Mouse (Mus musculus) megakaryocyte, adult 5-6 weeks (primary cell): ENCODE data around the gene Atrnl1. TPM values are rescaled to one million over a fixed set of nuclear protein-coding genes. Genes with fewer than 3 reads are reported as not detected.

Source experiments
- ATAC-seq: 2 replicates; pipeline ENCODE4 v1.8.0; 2016; ENCODE audit warnings: mild to moderate bottlenecking, inconsistent platforms; ENCODE audit not compliant: poor library complexity, severe bottlenecking
- total RNA-seq, 2 experiments: library from RNA; stranded (forward) in 1 of 2; stranded (reverse) in 1 of 2; fragments of 153-499, 151-499 nt in 1 of 2; fragments of 221-1000, 200-1000 nt in 1 of 2; gene quantifications; 2 replicates each; pipeline versions ENCODE4 v1.2.3 to v1.2.4; 2015 to 2017

The Atrnl1 gene
- total RNA-seq, 2 experiments from 2014 or later, result 29.6 to 39.2 TPM

DNA sequence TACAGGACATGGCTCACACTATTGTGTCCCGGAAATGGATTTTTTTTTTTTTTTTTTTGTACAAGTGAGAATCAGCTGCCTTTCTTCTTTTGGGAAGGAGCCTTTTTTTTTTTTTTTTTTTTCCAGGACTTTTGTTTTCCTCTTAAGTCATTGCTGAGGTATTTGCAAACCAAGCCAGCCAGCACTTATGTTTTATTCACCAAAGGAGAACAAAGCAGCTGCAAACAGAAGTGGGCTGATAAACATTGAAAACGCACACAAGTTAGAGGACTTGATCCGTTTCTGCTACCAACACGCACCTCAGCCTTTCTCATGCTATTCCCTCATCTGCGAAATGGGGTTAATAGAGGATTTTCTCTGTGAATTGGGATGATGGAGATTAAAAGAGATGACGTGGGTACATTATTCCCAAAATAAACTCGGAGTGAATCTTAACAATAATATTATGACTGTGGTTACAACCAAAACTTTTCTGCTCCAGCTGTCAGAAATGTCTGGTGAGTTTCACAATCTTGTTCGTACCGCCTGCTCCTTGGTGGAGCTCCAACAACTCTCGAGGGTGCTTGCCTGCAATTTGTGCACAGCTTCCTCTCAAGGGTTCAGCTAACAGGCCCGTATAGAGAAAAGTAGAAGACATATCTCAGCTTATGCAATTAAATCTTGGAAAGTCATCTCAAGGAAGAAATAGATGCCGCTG is 1.3 kb upstream of the Atrnl1 start:
- ATAC-seq, result peak; percentile 70

DNA sequence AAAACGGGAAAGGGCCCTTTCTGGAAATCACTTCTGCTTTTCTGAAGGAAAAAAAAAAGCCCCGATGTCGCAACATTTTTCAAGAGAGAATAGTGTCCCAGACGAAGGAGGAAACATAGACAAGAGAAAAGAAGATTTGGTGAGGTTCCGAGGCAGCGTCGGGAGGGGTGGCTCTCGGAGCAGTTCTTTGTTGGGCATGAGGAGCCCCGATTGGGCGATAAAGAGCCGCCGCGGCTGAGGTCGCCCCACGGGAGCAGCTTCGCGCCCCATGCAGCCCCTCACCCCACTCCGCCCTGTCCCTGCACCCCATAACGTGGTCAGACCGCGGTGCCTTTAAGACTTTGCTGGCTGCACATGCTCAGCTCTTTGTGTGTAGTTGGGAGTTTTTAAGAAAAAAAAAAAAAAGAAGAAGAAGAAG is 767 bp upstream of the Atrnl1 start:
- ATAC-seq, result peak; percentile 53

DNA sequence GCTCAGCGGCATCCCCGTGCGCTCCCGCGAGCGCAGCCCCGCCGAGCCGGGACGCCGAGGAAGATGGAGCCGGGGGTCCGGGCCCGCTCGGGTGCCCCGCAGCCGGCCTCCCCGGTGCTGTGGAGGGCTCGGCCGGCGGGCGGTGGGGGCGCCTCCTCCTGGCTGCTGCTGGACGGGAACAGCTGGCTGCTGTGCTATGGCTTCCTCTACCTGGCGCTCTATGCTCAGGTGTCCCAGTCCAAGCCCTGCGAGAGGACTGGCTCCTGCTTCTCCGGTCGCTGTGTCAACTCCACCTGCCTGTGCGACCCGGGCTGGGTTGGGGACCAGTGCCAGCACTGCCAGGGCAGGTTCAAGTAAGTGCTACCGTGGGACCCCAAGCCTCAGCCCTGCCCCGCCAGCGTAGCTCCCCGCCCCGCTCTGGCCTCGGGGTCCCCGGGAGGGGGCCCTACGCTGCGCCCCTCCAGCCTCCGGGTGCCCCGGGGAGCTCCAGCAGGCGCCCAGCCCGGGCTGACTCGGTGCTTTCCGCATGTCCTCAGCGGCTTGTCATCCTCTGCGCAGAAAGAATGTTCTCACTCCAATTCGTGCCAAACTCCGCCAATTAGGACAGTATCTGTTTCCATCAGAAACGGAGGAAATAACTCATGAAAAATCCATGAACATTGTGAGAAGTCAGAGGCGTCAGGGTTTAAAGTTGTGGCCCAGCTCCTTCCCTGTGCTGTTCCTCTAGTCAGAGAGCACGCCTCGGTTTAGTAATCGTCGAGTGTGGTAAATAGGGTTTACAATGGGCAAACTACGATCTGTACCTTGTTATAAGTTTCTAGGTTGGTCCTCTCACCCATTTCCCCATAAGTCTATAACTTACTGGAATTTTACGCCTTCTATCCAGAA is 701 bp downstream of the Atrnl1 start:
- peak; percentile 23; the same call in 1 of the 2 replicates for ATAC-seq

DNA sequence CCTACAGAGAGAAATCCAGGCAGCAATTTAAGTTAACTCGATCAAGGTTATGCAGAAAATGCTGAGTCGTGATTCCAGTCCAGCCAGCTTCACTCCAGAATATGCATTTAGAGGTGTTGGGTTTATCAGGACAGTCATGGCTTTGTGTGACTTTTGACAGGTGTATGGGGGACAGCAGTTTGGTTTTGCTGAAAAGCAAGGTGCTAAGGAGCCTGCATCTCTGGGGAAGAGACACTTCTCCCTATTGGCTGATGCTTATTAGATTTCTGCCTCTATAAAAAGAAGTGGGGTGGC is 1.3 kb downstream of the Atrnl1 start:
- no peak for ATAC-seq

DNA sequence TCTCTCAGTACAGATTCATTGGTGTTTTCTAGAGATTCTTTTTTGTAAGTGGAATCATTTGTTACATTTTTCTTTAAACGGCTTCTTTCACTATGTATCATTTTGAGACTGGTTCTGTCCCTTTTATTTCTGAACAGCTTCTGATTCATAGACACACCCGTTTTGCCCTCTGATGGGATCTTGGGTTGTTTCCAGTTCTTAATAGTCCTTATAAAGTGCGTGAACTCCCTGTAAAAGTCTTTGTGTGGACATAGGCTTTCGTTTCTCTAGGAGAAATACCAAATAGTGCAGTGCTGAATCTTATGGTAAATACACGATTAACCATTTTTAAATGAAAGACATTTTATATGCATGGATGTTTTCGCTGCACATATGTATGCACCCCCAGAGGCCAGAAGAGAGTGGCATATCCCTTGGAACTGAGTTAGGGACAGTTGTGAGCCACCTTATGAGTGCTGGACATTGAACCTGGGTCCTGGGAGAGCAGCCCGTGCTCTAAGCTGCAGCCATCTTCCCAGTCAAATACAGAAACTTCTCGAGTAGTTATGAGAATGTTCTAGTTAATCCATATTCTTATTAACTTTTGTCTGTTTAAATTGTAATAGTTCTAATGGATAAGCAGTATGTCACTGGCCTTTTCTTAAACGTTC is 5.3 kb downstream of the Atrnl1 start:
- ATAC-seq, result no peak

DNA sequence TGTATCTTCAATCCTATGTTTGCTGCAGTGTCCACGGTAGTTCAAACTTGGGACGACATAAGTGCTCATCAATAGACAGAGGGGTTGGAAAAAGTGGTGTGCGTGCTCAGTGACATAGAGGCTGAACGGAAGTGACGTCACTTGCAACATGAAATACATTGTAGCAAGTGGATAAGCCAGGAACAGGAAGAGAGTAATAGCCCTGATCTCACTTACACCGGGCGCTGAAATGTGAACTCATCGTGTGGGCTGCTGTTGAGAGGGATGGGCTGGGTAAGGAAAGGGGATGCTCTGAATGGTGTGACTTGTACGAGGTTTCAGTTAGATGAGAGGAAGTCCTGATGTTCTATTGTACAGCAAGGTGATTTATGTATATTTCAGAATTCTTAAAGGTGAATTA is 8.3 kb downstream of the Atrnl1 start:
- peak; percentile 56 for ATAC-seq

DNA sequence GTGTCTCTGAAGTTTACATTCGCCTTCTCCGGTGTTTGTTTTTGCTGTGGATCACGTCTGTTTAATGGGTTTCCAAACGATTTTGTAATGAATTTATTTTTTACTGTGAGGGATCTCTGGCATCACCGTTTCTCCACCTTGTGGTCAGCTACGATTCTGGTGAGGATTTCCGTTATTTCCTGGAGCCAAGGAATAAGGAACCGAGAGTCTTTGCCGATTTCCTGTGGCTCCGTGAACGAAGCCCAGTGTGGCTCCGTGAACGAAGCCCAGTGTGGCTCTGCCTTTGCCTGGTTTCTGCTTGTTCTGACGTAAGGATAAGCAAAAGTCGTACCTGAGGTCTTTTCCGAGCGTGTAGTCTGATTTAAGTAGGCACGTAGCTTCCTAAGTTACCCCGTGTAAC is 11.0 kb downstream of the Atrnl1 start:
- ATAC-seq, result peak; percentile 90

DNA sequence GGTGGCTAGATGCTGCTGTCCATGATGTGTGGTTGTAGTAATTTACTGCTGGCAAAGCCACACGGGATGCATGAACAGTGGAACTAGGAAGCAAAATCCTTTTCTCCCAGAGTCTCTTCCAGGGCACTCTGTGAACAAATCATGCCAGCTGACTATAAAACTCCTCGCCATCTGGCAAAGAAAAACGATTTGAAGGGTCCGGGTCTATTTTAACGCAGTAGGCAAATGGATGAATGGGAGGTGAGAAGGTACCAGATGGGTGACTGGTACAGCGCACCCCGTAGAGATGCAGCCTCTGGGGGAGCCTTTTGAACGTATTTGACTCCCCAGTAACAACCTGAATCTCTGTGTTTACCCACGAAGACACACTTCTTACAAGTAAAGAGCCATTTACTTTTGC is 14.9 kb downstream of the Atrnl1 start:
- no peak for ATAC-seq

DNA sequence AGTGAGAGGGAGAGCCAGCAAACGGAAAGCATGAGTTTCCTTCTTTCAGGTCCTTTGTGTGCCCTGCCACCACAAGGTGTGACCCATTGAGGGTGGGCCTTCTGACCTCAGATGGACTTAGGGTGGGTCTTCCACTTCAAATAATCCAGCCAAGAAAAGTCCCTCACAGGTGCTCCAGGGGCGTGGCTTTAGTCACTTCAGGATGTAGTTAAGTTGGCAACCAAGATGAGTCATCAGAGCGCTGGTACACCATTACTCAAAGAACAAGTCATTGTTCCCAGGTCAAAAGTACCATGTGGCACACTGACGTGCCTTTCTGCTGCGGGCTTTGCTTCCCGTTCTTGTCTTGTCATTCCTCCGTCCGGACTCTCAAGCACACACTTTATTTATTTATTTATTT is 16.4 kb downstream of the Atrnl1 start:
- ATAC-seq, result no peak

DNA sequence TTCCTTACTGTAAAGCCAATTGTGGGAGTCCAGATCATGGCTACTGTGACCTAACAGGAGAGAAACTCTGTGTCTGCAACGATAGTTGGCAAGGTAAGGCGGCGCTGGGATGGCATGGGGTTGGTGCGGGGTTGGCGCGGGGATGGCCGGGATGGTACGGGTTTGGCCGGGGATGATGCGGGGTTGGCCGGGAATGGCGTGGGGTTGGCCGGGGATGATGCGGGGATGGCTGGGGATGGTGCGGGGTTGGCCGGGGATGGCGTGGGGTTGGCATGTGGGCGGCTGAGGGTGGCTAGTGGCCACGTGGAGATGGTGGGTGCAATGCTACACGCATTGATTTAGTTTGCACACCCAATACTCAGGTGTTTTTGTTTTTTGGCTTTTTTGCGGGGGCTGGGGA is 31.7 kb downstream of the Atrnl1 start:
- no peak for ATAC-seq

DNA sequence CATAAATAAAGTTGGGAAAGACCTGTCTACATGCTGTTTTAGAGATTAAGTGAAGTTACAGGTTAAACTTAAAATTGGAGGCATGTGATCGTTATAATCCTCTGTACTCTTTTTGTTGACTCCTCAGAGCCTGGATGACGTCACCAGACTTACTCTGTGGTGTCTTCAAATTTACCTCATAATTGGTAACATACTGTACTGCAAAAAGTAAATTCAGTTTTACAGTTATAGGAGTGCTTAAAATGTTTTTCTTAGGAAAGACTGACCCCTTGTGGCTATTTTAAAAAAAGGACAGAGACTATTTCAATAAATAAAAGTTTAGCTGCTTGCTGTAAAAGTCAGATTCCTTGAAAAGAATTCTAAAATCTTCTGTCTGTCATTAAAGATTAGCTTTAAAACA is 32.1 kb downstream of the Atrnl1 start:
- ATAC-seq, result no peak

DNA sequence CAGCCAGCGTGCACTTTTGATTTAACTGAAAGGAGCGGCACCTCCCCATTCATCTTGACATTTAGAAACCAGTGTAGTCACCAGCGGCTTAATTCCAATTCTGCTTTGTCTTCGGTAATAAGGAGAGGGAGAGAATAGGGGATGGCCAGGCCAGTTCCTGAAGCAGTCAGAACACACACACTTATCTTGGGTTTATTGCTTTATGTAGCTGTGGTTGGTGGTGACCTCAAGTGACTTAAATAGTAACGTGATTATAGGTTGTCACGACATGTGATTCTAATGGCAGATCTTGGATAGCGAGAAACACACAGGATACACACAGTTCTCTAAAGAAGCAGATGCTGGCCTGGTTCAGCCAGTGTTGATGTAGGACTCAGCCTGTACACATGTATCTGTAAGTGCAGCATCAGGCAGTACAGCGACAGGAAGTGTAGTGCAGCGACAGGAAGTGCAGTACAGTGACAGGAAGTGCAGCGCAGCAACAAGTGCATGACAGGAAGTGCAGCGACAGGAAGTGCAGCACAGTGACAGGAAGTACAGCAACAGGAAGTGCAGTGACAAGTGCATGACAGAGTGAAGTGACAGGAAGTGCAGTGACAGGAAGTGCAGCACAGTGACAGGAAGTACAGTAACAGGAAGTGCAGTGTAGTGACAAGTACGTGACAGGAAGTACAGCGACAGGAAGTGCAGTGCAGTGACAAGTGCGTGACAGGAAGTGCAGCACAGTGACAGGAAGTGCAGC is 37.5 kb downstream of the Atrnl1 start:
- peak; percentile 27; the same call in 1 of the 2 replicates for ATAC-seq

DNA sequence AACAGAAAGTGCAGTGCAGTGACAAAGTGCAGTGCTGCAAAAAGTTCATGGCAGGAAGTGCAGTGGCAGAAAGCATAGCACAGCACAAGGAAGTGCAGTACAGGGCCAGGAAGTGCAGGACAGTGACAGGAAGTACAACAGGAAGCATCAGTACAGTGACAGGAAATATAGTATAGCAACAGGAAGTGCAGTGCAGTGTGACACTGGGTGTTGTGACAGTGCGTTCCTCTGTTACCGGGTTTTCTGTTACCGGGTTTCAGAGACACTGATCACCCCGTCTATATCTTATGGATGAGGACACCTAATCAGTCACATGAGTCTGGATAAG is 38.1 kb downstream of the Atrnl1 start:
- ATAC-seq, result peak; percentile 27; the same call in 1 of the 2 replicates

DNA sequence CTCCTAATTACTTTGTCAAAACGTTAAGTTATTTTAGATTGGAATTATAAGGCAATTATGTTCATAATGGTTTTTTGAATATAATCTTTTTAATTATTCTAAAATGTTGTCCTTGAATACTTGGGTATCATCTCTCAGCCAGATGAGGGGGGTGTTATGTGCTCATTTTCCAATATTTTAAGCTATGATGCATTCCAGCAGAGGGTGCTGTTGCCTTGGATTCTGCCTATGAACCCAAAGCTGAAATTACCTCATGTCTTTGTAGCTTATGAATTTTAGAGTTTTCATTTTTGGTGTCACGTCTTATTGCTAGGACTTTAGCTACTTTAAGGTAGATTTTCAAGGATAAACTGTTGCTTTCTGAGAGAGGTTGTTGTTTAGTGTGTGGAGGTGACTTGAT is 44.2 kb downstream of the Atrnl1 start:
- no peak for ATAC-seq

DNA sequence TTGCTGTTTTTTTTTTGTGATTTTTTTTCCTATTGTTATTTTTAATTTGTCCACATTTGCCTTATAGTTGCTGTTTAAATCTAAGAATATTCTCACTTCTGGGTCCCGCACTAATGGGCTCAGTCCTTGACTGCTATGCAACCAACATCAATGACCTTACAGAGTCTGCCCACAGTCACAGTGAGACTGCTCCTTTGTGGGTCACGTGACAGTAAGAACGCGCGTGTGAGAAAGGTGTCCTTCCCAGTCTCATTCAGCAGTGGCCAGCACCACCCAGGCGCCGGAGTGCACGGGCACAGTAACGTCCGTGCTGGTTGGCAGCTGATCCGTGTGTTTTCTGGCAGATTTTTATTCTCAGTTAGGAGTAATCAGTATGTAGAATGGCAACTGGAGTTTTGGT is 44.7 kb downstream of the Atrnl1 start:
- no peak for ATAC-seq

DNA sequence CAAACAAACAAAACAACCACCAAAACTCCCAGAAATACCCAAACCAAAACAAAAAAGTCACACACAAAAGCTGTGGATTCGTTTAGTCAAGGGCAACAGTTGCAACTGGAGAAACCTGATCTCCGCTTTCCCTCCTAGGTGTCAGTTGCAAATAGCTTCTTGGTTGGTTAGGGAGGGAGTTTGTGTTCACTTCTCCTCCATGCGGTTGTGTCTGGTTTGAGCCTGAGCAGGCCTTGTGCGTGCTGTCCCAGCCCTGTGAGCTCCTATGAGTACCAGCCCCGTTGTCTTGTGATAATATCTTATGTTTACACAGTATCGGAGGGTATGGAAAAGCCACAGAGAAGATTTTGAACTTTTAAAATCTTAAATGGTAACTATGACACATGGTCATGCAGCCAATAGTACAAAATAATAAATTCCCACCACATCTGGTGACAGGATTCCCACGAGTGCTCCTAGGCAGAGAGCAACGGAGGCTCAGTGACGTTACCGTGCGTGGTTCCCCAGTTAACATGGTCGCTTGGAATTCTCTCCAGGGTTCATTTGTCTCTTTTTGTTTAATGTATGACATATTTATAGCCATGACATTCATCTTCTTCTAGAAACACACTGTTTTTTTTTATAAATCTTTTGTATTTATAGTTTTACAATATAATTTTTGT is 46.7 kb downstream of the Atrnl1 start:
- no peak for ATAC-seq

DNA sequence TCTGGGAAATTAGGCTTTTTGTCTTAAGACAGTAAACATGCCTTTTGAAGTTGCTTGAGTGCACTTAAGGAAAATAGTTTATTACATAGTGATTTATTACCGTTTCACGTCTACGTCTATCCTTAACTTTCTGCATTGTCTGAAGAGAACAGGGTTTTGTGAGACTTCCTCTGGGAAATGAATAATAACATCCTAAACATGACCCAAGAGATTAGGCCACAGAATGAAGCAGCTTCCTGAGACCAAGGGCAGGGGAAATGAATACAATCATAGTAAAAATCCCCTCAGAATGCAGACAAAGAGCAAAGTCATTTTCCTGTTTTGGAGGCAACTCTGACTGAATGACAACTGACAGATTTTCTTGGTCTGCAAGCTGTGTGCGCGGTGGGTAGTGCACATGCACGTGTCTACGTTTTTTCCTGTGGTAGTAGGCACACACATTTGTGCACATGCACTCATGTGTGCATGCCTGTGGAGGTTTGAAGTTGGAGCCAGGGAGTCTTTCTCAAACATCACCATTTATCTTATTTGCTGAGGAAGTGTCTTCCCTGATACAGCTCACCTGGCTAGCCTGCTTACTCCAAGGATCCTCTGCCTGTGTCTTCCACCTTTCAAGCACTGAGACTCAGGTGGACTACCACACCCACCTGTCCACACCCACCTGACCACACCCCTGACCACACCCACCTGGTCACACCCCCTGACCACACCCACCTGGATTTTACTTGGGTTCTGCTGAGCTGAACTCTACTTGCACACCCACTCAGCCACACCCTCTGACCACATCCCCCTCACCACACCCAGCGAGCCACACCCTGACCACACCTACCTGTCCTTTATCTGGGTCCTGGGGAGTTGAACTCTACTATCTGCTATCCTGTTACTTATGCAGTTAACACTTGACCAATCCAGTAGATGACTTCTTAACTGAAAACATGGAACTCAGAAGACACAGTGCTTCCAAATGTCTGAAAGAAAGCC is 47.6 kb downstream of the Atrnl1 start:
- peak; percentile 30; the same call in 1 of the 2 replicates for ATAC-seq

DNA sequence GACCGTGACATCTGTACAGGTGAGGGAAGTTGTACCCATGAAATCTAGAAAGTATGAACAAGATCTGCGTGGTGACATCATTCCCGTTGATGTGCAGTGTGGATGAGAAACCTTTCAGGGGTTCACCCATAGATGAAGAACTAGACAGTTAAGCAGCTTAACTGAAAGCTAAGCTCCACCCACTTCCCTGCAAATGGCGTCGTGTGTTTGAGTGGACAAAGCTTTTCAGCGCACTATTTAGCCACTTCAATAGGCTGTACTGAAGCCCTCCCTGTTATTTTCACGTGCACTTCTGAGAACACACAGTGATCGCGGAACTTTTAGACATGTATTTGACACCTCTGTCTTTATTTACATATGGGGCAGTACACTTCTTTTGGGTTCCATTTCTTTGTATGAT is 56.2 kb downstream of the Atrnl1 start:
- no peak for ATAC-seq

DNA sequence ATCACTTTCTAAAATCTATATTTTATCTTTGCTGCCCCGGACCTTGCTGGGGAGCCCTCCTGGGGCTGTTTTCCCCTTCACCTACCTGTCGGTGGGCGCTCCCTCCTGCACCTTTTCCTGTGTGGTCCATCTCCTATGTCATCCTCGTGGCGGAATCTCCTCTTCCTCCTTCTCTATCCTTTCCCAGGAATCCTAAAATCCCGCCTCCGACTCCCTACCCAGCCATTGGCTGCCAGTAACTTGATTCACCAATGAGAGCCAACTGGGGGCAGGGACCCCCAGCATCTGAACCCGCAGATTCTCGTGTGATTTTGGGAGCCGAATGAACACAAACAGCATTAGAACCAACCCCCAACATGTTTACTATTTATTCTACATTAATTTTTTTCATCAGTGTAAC is 57.1 kb downstream of the Atrnl1 start:
- no peak for ATAC-seq

DNA sequence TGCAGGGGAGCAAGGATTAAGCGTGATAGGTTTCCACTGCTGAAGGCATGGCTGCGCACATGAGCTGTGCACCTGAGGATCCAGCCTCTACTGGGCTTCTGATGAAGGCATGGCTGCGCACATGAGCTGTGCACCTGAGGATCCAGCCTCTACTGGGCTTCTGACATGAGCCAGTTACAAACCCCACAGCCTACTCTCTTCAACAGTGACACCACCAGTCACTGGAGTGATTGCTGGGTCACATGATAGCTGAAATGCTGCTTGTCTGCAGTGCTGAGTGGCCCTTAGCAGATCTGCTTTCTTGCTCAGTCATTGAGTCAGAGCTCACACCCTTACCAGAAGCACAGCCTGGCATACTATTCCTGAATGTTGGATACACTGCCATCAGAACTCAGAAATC is 68.6 kb downstream of the Atrnl1 start:
- ATAC-seq, result no peak
